Comparison of ENCODE assay signal across 24 mouse cellular contexts in genomic region chr5:129523166-129523565, GRCm38 (mm10). TPM values are rescaled to one million over a fixed set of nuclear protein-coding genes. Genes with fewer than 3 reads are reported as not detected.
A peak's percentile ranks its signal among the peaks of the same experiment; 100 is the strongest.
DNase-seq lines count a peak whose midpoint lies in the region; ATAC-seq and TF ChIP-seq lines count a peak whose summit lies in the region.
"Had no signal": no experiment of that assay in that cellular context is flagged by ENCODE, and none has a peak within 500 bp of the region (broad histone marks: within the 10 kb centered on the region; RNA-seq: fewer than 3 reads in every experiment).

No protein-coding gene starts in this region.

- H3K4me3 ChIP-seq in heart, adult 2 months = no peak overlapping the region
- no peak overlapping the region for H3K4me3 ChIP-seq in heart, embryonic 15.5 days
- H3K4me3 ChIP-seq in heart, postnatal 0 days (ENCODE audit: low read depth, low read length) = no peak overlapping the region
- H3K4me3 ChIP-seq in heart, embryonic 10.5 days = no peak overlapping the region
- H3K4me3 ChIP-seq in layer of hippocampus, adult 2 months = no peak overlapping the region
- H3K4me3 ChIP-seq: embryonic facial prominence, embryonic 13.5 days; embryonic facial prominence, embryonic 15.5 days; erythroblast, embryonic 14.5 days; forebrain, embryonic 10.5 days; forebrain, embryonic 12.5 days had no signal

- peak overlapping the region; percentile 72 for H3K27ac ChIP-seq in heart, adult 2 months
- H3K27ac ChIP-seq in heart, embryonic 15.5 days = peak overlapping the region; percentile 31
- peak overlapping the region; percentile 77 for H3K27ac ChIP-seq in heart, postnatal 0 days (ENCODE audit: low read depth)
- no peak overlapping the region for H3K27ac ChIP-seq in heart, embryonic 10.5 days
- H3K27ac ChIP-seq in layer of hippocampus, adult 2 months = peak overlapping the region; percentile 83
- H3K27ac ChIP-seq: embryonic facial prominence, embryonic 13.5 days; embryonic facial prominence, embryonic 15.5 days; forebrain, embryonic 10.5 days; forebrain, embryonic 12.5 days had no signal

- TF ChIP-seq POLR2A in heart, adult 2 months (IDR thresholded peaks at IDR 0.05; ENCODE audit: insufficient read depth, low read depth, low read length) = no peak

- 0 out of 2 replicates have a peak, but pooled peaks have one; percentile 56 for TF ChIP-seq EP300 in heart, adult 2 months (IDR thresholded peaks at IDR 0.05; ENCODE audit: insufficient read depth, low read depth, low read length)
- TF ChIP-seq EP300 in heart, postnatal 0 days (IDR thresholded peaks at IDR 0.05; ENCODE audit: low read depth) = no peak

- H3K4me1 ChIP-seq in heart, adult 2 months (ENCODE audit: control insufficient read depth, insufficient read depth, low read length) = peaks cover 18% of the 10 kb centered on the region
- H3K4me1 ChIP-seq in heart, embryonic 15.5 days (replicated peaks) = peaks cover 27% of the 10 kb centered on the region
- H3K4me1 ChIP-seq in heart, postnatal 0 days (ENCODE audit: control insufficient read depth, insufficient read depth) = peaks cover 21% of the 10 kb centered on the region
- H3K4me1 ChIP-seq in heart, embryonic 10.5 days = no peaks in the 10 kb centered on the region
- H3K4me1 ChIP-seq: embryonic facial prominence, embryonic 13.5 days; embryonic facial prominence, embryonic 15.5 days; forebrain, embryonic 10.5 days; forebrain, embryonic 12.5 days had no signal

- H3K27me3 ChIP-seq in heart, adult 2 months (ENCODE audit: control insufficient read depth, insufficient read depth, low read length) = no peaks in the 10 kb centered on the region
- H3K27me3 ChIP-seq in heart, embryonic 15.5 days = no peaks in the 10 kb centered on the region
- H3K27me3 ChIP-seq in heart, postnatal 0 days (ENCODE audit: control insufficient read depth, insufficient read depth, low read length) = no peaks in the 10 kb centered on the region
- no peaks in the 10 kb centered on the region for H3K27me3 ChIP-seq in heart, embryonic 10.5 days (ENCODE audit: insufficient read depth, poor library complexity, severe bottlenecking)
- H3K27me3 ChIP-seq: embryonic facial prominence, embryonic 13.5 days; embryonic facial prominence, embryonic 15.5 days; forebrain, embryonic 12.5 days had no signal

- no peak overlapping the region for H3K4me2 ChIP-seq in heart, embryonic 15.5 days
- H3K4me2 ChIP-seq in heart, postnatal 0 days (ENCODE audit: low read depth, low read length) = no peak overlapping the region
- H3K4me2 ChIP-seq: embryonic facial prominence, embryonic 13.5 days; embryonic facial prominence, embryonic 15.5 days; forebrain, embryonic 12.5 days had no signal

- no peak overlapping the region for H3K9ac ChIP-seq in heart, adult 2 months (ENCODE audit: low read depth, low read length)
- no peak overlapping the region for H3K9ac ChIP-seq in heart, embryonic 15.5 days
- H3K9ac ChIP-seq in heart, postnatal 0 days (replicated peaks; ENCODE audit: low read depth, low read length) = no peak overlapping the region
- H3K9ac ChIP-seq: embryonic facial prominence, embryonic 13.5 days; embryonic facial prominence, embryonic 15.5 days; forebrain, embryonic 12.5 days had no signal

- H3K79me2 ChIP-seq in heart, adult 2 months (replicated peaks; ENCODE audit: control insufficient read depth, insufficient read depth, low read length) = peaks cover 4% of the 10 kb centered on the region

- H3K9me3 ChIP-seq in heart, embryonic 15.5 days (replicated peaks) = no peaks in the 10 kb centered on the region
- H3K9me3 ChIP-seq in heart, postnatal 0 days (replicated peaks; ENCODE audit: control insufficient read depth, low read length) = no peaks in the 10 kb centered on the region
- H3K9me3 ChIP-seq in heart, embryonic 10.5 days = no peaks in the 10 kb centered on the region
- H3K9me3 ChIP-seq: embryonic facial prominence, embryonic 13.5 days; embryonic facial prominence, embryonic 15.5 days; forebrain, embryonic 10.5 days; forebrain, embryonic 12.5 days had no signal

- intact Hi-C loops in heart, adult 2 months (cut with DNase I) = no loop called here
- intact Hi-C loops in heart, postnatal 25 days (cut with DNase I) = loop anchor here (2.0 kb wide), 1 partner anchor 20 kb away; no protein-coding TSS in a partner anchor
- intact Hi-C loops in heart, postnatal 14 days (cut with DNase I) = no loop called here

- no peak for ATAC-seq in heart, embryonic 15.5 days (replicated peaks; ENCODE audit: insufficient number of reproducible peaks, insufficient read depth, low FRiP score, low read depth)
- ATAC-seq in heart, postnatal 0 days (ENCODE audit: insufficient read depth, low read depth) = peak; percentile 70; the same call in 1 of the 2 replicates
- ATAC-seq: forebrain, embryonic 14.5 days had no signal

- peak in 1 of 2 experiments; percentile 21 for DNase-seq in heart, adult 2 months
- no peak for DNase-seq in heart, postnatal 25 days (ENCODE audit: low spot score)
- no peak for DNase-seq in heart, postnatal 14 days
- peak; percentile 47 for DNase-seq in heart, postnatal 0 days (ENCODE audit: low spot score)
- DNase-seq in heart, embryonic 10.5 days (ENCODE audit: low spot score) = no peak
- no peak for DNase-seq in layer of hippocampus, adult 2 months (ENCODE audit: low spot score in 2 of 2)
- no peak for DNase-seq in layer of hippocampus, adult 18-20 months (ENCODE audit: low spot score in 2 of 2)
- DNase-seq: adrenal gland, adult 2 months; adrenal gland, postnatal 10 days; adrenal gland, postnatal 25 days; cerebellum, adult 11 months; cerebellum, adult 18-20 months; cerebellum, adult 8-10 months; cerebellum, adult 9-11 months; cerebellum, postnatal 14 days; cerebellum, postnatal 36 days; embryo, embryonic 11 days had no signal

- TF ChIP-seq CTCF in heart, adult 2 months (IDR thresholded peaks at IDR 0.05) = no peak
- no peak for TF ChIP-seq CTCF in heart, postnatal 0 days (IDR thresholded peaks at IDR 0.05; ENCODE audit: low read depth)
- no peak for TF ChIP-seq CTCF in layer of hippocampus, adult 2 months (conservative IDR thresholded peaks at IDR 0.05)

- peaks cover 10% of the 10 kb centered on the region for H3K36me3 ChIP-seq in heart, adult 2 months (ENCODE audit: control insufficient read depth, insufficient read depth, low read length)
- peaks cover 36% of the 10 kb centered on the region for H3K36me3 ChIP-seq in heart, embryonic 15.5 days
- H3K36me3 ChIP-seq in heart, postnatal 0 days (replicated peaks; ENCODE audit: control insufficient read depth, insufficient read depth, low read length) = peaks cover 61% of the 10 kb centered on the region
- H3K36me3 ChIP-seq in heart, embryonic 10.5 days = peaks cover 91% of the 10 kb centered on the region

- WGBS in heart, adult 2 months = 54% methylated on average over 3 of the region's 3 CpGs
- 56% methylated on average over 3 of the region's 3 CpGs for WGBS in heart, embryonic 15.5 days
- 36% methylated on average over 3 of the region's 3 CpGs for WGBS in heart, postnatal 0 days
- 77% methylated on average over 3 of the region's 3 CpGs for WGBS in heart, embryonic 10.5 days

RNA-seq across cellular contexts. Expression of gene Sfswap, which starts 22.1 kb away (rescaled TPM):
- total RNA-seq in heart, adult 2 months (2021) = 10 to 100 TPM; 24.1 to 25.9 TPM
- 33.1 and 43.2 TPM in 2 replicates for polyA plus RNA-seq in heart, adult 2 months (2012; rRNA removed)
- total RNA-seq in heart, postnatal 25 days (2021) = 10 to 100 TPM; 30.3 to 33.7 TPM
- polyA plus RNA-seq in heart, embryonic 15.5 days (2015; fragmentation: Nextera tagmentation; extraction: Ambion mirVana) = 22.9 and 28.0 TPM in 2 replicates
- total RNA-seq in heart, postnatal 14 days (2021) = 10 to 100 TPM; 46.9 to 47.3 TPM
- total RNA-seq in heart, postnatal 0 days (2014; rRNA removed; ENCODE audit: low replicate concordance) = 28.2 and 38.3 TPM in 2 replicates
- polyA plus RNA-seq in heart, postnatal 0 days (2015; fragmentation: Nextera tagmentation; extraction: Ambion mirVana) = 14.4 and 15.7 TPM in 2 replicates
- 27.7 and 40.3 TPM in 2 replicates for polyA plus RNA-seq in heart, embryonic 10.5 days (2016; fragmentation: Nextera tagmentation; extraction: Ambion mirVana)
- 100 to 1,000 TPM; 129 to 147 TPM for total RNA-seq in layer of hippocampus, adult 2 months (2021)
- total RNA-seq in layer of hippocampus, adult 18-20 months (2021) = 100 to 1,000 TPM; 102 to 119 TPM
